Comparison of ENCODE assay signal across 11 mouse cellular contexts in genomic region chr16:7527923-7528776, GRCm38 (mm10).
DNase-seq lines count a peak whose midpoint lies in the region; ATAC-seq and TF ChIP-seq lines count a peak whose summit lies in the region.
"Had no signal": no experiment of that assay in that cellular context is flagged by ENCODE, and none has a peak within 500 bp of the region (broad histone marks: within the 10 kb centered on the region; RNA-seq: fewer than 3 reads in every experiment).

No protein-coding gene starts in this region.

- no peak overlapping the region for H3K4me3 ChIP-seq in forebrain, embryonic 15.5 days
- H3K4me3 ChIP-seq in limb, embryonic 14.5 days (replicated peaks; ENCODE audit: low read length), result no peak overlapping the region
- H3K4me3 ChIP-seq: gastrocnemius, adult 2 months had no signal

- H3K4me2 ChIP-seq in forebrain, embryonic 15.5 days (replicated peaks), result peak overlapping the region; percentile 21; the same call in 1 of the 2 replicates
- no peak overlapping the region; the same call in 1 of the 2 replicates for H3K4me2 ChIP-seq in limb, embryonic 14.5 days (replicated peaks; ENCODE audit: low read depth, low read length, severe bottlenecking)

- intact Hi-C loops in gastrocnemius, postnatal 14 days (cut with DNase I; ENCODE audit: low total_unique reads), result no loop called here
- intact Hi-C loops in gastrocnemius, postnatal 36 days (cut with DNase I), result no loop called here

- no peak overlapping the region for H3K9ac ChIP-seq in forebrain, embryonic 15.5 days (replicated peaks)
- H3K9ac ChIP-seq in limb, embryonic 14.5 days (ENCODE audit: low read depth, low read length, severe bottlenecking), result no peak overlapping the region
- H3K9ac ChIP-seq: liver, postnatal 0 days had no signal

- ATAC-seq in forebrain, embryonic 15.5 days (replicated peaks), result peak; percentile 91
- no peak for ATAC-seq in limb, embryonic 14.5 days (ENCODE audit: low FRiP score, low read depth)
- ATAC-seq: liver, postnatal 0 days had no signal

- no peaks in the 10 kb centered on the region for H3K9me3 ChIP-seq in forebrain, embryonic 15.5 days
- no peaks in the 10 kb centered on the region for H3K9me3 ChIP-seq in limb, embryonic 14.5 days (ENCODE audit: control insufficient read depth, low read length)

- H3K36me3 ChIP-seq in forebrain, embryonic 15.5 days, result no peaks in the 10 kb centered on the region
- H3K36me3 ChIP-seq in limb, embryonic 14.5 days (ENCODE audit: control insufficient read depth, insufficient read depth, low read length), result no peaks in the 10 kb centered on the region

- H3K27me3 ChIP-seq in forebrain, embryonic 15.5 days, result no peaks in the 10 kb centered on the region
- H3K27me3 ChIP-seq in limb, embryonic 14.5 days (ENCODE audit: control insufficient read depth, insufficient read depth, low read length), result no peaks in the 10 kb centered on the region

- H3K4me1 ChIP-seq in forebrain, embryonic 15.5 days, result peaks cover 17% of the 10 kb centered on the region
- H3K4me1 ChIP-seq in limb, embryonic 14.5 days (ENCODE audit: control insufficient read depth, insufficient read depth, low read length), result peaks cover 22% of the 10 kb centered on the region

- peak overlapping the region; percentile 41 for H3K27ac ChIP-seq in forebrain, embryonic 15.5 days (replicated peaks)
- no peak overlapping the region for H3K27ac ChIP-seq in limb, embryonic 14.5 days (replicated peaks; ENCODE audit: low read depth, low read length)
- H3K27ac ChIP-seq: gastrocnemius, adult 2 months had no signal

- no peak for TF ChIP-seq POLR2A in limb, embryonic 14.5 days (IDR thresholded peaks at IDR 0.05; ENCODE audit: borderline replicate concordance, extremely low read depth, insufficient read depth, insufficient read length)

- 17% methylated on average over 6 of the region's 6 CpGs for WGBS in forebrain, embryonic 15.5 days
- WGBS in limb, embryonic 14.5 days, result 20% methylated on average over 6 of the region's 6 CpGs

- DNase-seq in brain, adult 2 months (ENCODE audit: low read depth, low spot score), result peak; percentile 19
- DNase-seq in brain, embryonic 18.5 days (ENCODE audit: low read depth, low spot score), result peak; percentile 30
- peak; percentile 57 for DNase-seq in limb, embryonic 14.5 days (ENCODE audit: low spot score)
- no peak for DNase-seq in gastrocnemius, postnatal 14 days
- no peak for DNase-seq in ovary, postnatal 14 days (ENCODE audit: low spot score)
- no peak for DNase-seq in cerebellum, postnatal 14 days
- DNase-seq in gastrocnemius, postnatal 36 days, result no peak
- DNase-seq: gastrocnemius, adult 2 months; heart, postnatal 14 days; liver, postnatal 0 days had no signal

Comparison
In these comparisons a context has a peak if more than half of its experiments do, and no peak if none do; other contexts are left out.
1. DNase-seq: peak in brain, adult 2 months (single experiment), brain, embryonic 18.5 days (single experiment) and limb, embryonic 14.5 days (single experiment); none in gastrocnemius, postnatal 14 days (single experiment), ovary, postnatal 14 days (single experiment), cerebellum, postnatal 14 days (0 of 2) and gastrocnemius, postnatal 36 days (0 of 2).